Mouse (Mus musculus) adrenal gland, adult 8-10 months (tissue): Measurements from ENCODE around the gene Nhsl1. TPM values are rescaled to one million over a fixed set of nuclear protein-coding genes. Genes with fewer than 3 reads are reported as not detected.
A peak's percentile ranks its signal among the peaks of the same experiment; 100 is the strongest.

Experiments
- DNase-seq: peaks from one replicate; pipeline ENCODE4 v3.0.0; 2022
- total RNA-seq, 4 experiments: library from RNA; stranded (reverse); gene quantifications; 2 replicates each; pipeline ENCODE4 v1.2.4; 2022

Gene Nhsl1
- total RNA-seq: 1 to 10 TPM; 2.2 to 5.6 (median 3.6) TPM

DNA sequence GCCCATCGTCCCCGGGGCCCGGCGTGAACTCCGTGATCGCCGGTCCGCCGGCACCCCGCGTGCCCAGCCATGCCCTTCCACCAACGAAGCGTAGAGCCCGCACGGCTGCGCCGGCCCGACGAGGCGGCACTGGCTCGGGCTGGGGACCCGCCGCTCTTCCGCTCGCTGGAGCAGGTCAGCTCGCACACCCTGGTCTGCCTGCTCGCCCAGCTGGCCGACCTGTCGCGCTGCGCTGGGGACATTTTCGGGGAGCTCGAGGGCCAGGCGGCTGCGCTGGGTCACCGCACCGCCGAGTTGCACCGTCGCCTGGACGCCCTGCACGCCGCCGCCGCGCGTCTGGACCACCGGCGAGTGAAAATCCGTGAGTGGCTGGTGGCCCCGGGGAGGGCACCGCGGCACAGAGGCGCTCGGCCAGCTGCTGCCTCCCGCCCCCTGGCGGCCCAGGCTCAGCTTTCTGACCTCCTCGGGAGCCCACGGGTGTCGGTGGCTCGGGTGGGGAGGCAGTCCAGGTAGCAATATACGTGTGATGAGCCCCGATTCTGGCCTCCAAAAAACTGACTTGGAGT, at the start of gene Nhsl1:
Gene Nhsl1, plus strand, starts transcription at position 70 of the 566 bp plus-strand sequence.
- DNase-seq: peak; percentile 25

DNA sequence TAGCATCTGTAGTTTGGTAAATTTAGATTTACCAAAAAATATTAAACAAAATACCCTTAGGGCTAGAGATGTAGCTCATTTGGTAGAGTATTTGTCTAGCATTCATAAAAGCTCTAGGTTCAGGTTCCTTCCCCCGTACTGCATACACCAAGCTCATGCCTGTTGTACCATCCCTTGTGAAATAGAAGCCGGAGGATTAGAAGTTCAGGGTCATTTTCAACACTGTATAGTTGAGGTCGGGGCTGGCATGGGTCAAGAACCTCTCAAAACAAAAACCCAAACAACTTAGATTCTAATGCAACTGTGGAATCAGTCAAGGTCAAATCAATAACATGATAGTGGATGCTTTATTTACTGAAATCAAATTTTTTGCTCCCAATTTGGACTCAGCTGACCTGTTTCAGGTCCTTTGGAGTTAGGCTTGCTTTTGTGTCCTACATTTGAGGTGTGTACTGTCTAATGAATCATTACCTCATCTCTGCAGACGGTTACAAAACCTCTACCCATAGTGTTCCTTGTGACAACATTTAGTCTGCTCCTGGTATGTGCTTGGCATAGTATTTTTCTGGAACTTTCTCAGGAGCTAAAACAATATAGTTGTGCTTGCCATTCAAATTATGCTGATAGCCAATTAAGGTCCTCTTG, 42.6 kb upstream of the Nhsl1 start:
- no peak for DNase-seq

DNA sequence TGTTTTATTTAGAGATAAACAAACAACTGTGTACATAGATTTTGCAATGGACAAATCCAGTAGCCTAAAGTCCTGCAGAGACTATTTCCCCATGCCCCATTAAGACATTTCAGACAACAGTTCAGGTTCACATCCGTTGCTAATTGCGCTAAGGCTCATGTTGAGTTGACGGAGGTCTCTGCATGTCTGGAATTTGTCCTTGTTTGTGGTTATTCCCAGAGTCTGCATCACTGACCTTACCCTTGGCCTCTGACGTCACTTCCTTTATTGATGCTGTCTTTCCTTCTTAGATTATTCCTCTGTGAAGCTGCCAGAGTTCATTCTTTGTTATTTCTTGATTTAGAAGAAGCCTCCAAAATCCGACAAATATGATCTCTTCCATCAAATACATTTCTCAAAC, 34.8 kb upstream of the Nhsl1 start:
- no peak for DNase-seq

DNA sequence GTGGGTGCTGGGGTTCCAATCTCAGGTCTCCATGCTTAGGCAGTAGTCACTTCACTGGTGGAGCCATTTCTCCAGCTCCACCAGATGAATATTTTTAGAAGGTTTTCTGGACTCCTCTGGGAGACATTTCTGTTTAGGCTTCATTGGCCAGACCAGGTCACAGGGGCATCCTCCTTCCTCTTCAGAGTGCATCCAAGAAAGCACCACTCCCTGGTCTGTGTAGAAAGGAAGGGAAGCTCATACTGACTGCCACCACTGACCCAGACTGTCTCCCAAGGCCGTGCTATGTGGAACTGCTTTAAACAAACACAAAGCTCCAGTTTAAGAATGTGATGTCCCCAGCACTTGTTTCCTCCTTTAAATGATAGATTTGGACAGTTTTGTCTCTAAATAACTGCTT, 29.3 kb upstream of the Nhsl1 start:
- DNase-seq: no peak

DNA sequence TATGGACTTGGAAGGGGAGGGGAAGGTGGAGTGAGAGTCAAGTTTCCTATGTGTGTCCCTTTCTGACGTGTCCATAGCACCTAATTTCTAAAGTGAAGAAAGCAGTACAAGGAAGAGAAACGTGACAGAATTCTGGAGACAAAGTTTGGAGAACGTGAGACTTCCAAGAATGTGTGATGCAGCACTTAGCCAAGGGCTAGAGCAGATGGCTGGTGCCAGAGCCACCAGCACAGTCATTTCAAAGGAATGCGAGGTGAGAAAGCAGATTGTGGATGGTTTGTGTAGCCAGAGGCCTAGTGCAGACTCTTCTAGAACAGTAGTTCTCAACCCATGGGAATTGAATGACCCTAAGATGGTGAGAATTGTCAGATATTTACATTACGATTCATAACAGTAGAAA, 13.7 kb upstream of the Nhsl1 start:
- DNase-seq: no peak

DNA sequence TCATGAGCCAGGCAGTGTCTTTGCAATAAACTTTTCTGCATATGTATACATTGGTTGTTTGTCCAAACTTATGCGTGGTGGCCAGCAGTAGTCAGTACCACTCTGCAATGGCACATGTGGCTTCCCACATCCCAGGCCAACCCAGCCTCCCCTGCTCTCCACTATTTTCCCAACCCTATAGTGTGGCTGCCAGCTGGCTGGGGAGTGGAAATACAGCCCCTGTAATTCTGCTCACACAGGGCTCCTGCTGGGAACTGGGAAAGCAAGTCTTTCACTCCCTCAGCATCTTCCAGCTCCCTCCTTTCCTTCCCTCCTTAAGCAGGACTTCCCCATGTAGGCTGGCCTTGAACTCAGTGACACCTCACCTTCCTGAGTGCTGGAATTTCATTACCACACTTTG, 3.7 kb upstream of the Nhsl1 start:
- DNase-seq: no peak

DNA sequence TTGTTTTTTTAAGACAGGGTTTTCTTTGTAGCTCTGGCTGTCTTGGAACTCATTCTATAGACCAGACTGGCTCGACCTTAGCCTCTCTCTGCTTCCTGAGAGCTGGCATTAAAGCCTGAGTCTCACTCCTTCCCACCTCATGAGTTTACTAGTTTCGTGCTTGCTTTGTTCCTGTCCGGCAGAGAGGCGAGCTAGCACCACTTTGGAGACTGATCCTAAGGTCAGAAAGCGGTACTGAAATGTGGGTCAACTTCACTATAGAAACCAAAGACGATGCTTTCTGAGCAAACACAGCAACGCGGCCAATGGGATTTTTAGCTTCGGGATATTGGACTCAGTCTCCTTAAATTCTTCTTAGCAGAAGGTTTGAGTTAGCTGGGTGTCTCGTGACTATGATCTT, 1.3 kb upstream of the Nhsl1 start:
- no peak for DNase-seq

DNA sequence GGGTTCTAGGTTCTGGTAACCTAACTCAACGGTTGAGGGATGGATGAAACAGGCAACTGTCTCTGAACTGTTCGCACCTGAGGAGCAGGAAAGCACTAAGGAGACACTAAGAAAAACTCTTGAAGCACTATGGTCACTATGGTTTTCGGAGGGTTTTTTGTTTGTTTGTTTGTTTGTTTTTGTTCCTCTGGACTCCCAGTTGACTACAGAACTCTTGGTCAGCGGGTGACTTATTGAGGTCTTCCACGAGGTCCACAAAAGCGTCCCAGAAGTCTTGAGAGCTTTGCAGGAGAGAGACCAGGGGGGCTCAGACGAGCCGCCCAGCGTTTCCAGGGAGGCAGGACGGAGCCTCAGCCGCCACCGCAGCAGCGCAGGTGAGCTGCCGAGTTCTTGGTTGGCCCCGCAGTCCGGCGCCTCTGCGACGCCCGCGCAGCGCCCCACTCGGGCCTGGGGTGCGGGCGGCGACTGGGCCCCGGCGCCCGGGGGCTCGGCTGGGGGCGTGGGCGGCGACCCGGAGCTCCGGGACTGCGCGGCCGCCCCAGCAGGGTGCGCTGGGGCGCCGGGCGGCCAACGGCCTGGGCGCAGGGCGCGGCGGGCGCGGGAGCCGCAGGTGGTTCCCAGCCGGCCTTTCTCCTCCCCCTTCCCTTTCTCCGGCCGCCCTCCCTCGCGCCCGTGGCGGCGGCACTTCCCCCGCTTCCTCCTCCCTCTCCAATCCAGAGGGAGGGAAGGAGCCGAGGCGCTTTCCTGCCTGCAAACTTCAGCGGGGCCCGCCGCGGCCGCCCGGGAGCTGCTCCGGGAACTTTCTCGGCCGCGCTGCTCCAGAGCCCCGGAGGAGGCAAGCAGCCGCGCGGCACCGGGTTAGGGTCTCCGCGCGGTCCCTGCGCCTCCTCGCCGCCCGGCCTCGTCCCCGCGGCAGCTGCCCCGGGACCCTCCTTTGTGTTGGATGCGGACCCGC, 547 bp upstream of the Nhsl1 start:
- peak; percentile 42 for DNase-seq

DNA sequence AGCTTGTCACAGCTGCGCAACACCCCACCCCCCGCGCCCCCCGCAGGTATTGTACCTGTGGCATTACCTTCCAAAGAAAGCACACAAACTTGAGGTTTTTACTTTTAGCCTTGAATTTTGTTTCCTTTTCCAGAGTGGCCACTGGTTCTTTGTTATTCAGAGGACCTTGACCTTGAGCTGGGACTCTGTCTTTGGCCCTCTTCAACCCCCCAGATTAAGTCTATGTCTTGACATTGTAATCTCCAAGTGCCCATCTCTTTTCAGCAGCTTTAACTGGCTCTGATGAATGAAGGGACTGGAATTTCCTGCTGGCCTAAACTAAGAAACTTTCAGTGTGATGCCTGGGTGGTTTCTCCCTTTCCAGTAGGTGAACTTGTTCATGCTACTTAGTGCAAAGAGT, 906 bp downstream of the Nhsl1 start:
- no peak for DNase-seq

DNA sequence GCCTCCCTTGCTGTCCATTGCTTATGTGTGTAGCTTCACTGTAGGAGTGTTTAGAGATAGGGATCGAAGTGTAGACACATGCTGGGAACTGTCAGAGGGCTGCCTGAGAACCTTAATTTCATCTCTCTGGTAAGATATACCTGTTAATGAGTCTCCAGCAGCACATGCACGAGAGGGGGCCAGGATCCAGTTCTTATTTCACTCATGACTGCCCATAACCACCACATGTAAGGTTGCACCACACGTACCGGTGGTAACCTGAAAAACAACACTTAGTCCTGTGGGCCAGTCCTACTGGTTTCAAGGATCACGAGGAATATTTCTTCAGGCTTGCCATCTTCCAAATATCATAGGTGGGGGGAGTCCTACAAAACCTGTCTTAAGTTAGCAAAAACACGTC, 3.1 kb downstream of the Nhsl1 start:
- DNase-seq: no peak

DNA sequence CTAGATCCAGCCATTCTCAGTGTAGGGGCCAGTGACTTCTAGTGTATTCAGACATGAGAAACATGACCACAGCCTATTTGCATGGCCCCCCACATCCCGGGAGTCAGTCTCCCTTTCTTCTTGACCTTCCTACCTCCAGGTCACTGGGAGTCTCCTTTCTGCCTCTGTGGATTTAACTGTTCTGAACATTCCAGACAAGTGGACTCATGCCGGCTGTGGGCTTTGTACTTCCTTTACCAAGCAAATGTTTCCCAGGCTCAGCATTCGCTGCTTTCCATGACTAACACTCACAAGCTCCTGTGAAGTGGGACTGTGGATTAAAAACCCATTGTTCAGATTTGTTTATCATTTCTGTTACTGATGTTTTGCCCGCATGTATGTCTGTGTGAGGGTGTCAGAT, 4.9 kb downstream of the Nhsl1 start:
- no peak for DNase-seq

DNA sequence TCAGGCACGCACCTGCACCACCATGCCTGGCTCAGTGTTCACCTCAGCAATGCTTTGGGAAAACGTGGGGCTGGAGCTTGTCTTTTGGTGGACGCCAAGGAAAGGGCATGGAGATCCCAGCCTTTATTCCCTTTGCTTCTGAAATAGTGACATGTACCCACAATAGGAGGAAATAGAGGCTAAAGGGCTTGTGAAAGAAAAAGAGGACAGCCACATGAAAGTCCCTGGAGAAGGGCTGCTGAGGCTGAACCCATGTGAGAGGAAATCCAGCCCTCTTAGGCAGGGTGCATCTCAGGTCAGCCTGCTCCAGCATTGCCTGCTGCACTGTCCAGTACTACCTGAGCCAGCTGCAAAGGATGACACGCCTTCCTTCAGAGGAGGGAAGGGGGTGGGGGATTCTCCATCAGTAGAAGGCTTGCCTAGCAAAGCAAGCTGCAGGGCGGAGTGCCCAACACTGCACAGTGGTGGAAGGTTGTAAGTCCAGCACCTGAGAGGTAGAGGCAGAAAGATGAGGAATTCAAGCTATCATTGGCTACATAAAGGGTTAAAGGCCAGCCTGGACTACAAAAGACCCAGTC, 9.6 kb downstream of the Nhsl1 start:
- no peak for DNase-seq

DNA sequence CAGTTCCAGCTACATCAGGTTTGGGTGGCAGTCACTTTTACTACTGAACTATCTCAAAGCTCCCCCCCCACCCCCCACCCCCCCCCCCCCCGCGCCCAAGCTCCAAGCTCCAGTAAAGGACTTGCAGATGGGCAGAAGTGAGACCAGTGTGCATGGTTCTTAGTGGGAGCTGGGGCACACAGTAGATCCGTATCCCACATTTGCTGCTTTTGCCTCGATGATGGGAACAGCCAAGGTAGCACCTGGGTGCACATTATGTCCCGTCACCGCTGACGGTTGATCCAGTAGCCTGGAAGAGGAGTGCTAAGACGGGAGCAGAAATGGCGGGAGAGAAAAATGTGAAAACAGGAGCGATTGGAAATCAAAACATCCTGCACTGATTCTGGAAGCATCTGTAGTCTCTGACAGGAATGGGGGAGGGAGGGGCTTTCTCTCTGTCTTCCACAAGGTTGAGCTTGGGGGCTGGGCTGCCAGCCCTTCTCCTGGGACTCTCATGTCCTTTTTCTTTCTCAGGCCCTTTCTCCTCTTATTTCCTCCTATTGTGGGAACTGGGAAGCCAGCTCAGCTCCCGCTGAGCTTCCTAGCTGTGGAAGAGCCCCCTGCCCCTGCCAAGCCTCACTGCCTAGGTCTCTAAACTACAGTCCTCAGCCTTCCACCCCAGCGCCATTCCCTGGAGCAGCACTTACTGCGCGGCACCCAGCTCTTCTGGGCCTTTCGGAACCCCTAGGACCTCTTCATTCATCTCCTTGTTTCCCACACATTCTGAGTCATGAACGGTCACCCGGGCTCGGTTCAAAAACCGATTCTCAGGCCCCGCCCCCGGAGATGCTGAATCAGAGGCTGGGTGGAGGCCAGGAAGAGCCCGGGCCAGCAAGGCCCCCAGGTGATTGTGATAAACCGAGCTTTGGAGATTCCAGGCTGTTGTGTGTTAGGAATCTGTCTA, 10.6 kb downstream of the Nhsl1 start:
- DNase-seq: peak; percentile 43

DNA sequence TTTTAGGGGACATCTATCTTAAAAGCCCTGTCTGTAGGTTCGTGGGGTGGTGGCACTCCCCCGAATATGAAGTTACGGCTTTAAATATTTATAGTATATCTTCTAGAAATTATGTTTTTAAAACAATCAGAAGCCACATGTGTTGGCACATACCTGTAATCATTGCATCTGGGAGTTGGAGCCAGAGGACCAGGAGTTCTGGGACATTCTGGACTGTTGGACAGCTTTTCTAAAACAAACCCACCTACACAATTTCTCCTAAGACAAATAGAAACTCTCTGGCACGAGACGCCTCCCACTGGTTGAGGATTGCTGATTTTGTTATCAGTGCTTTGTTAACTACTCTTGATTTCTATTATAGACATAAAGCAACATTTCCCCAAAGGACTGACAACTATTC, 11.7 kb downstream of the Nhsl1 start:
- DNase-seq: no peak

DNA sequence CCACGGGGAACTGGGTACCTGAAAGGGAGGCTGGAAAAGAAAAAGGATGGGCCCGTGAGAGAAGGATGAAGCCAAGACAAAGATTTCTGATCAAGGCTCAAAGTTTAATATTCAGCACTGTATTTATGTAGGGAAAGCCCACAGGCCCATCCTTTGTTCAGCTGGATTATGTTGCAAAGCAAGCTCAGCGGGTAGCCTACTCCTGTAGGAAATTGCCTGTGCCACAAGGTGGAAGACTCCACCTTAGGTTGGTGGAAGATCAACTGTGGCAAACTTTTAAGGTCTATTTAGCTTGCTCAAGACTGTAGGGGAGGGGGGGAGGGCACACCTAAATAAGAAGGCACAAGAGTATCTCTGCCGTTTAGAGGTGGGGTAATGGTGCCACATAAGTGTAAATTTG, 14.8 kb downstream of the Nhsl1 start:
- DNase-seq: no peak

DNA sequence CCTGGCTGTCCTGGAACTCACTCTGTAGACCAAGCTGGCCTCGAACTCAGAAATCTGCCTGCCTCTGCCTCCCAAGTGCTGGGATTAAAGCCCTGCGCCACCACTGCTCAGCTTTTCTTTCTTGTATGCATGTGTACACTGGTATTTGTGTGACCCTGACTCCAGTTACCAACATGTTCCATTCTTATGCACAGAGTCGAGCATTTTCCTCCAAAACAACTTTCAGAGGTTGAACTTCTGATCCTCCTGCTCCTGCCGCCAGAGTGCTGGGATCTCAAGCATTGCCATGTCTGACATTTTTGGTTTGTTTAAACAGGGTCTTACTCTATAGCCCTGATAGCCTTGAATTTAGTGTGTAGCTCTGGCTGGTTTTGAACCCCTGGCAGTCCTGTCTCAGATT, 15.4 kb downstream of the Nhsl1 start:
- no peak for DNase-seq

DNA sequence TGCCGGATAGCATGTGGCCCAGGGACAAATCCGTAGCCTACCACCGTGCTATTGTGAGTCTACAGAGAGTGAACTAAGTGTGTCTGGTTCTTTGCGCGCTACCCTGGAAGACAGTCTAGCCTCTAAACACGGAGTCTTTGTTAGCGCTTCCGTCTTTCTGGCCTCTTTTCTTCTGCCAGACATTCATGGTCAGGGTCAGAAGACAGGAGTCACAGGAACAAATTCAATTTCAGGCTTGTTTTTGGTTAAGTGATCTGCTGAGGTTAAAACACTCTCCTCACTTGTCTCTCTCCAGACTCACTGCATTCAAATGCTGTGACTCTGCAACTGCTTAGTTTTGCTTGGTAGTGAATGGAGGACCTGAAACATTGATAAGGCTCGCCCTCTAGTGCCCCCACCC, 15.9 kb downstream of the Nhsl1 start:
- no peak for DNase-seq

DNA sequence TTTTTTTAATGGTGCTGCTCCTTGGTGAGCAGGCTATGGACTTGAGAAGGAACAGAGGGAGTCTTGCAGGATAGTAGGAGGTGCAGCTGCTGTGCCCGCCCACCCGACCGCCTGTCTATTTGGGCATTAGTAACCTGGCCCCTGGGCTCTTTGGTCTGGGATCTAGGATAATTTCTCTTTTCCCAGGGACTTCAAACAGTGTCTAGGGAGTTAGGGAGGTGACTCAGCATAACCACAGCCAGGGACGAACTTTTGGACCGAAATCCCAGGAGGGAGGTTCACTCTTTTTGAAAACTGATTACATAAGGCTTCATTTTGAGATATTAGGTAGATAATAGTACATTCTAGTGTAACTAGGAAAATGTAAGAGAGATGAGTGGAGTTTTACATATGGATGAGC, 18.9 kb downstream of the Nhsl1 start:
- DNase-seq: no peak

DNA sequence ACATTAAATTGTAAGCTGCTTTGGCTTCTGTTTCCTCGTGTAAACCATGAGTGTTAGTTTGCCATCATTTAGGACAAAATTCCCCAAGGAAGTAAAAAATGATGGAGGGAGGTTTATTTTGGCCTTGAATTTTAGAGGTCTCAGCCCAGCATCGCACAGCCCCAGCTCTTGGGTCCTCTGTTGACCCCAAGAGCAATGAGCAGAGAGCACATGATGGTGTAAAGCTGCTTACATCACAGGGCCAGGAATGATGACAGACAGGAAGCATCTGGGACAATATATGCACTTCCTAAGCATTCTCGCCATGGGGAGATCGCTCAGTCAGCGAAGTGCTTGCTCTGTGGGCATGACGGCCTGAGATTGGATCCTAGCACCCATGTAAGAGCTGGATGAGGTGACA, 20.6 kb downstream of the Nhsl1 start:
- no peak for DNase-seq

DNA sequence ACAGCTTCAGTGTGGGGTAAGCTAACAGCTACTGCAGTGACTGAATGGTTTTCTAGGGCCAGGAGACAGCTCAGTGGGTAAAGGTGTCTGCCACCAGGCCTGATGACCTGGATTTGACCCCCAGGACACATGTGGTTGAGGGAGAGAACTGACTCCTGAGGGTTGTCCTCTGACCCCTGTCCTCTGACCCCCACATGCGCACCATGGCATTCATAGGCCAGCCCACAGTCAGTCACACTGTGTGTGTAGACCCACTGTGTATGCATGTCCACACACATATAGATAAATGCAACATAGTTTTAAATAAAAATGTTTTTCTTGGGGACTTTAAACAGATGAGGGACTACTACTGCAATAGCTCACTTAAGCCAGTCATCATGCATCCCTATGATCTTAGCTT, 22.1 kb downstream of the Nhsl1 start:
- no peak for DNase-seq

DNA sequence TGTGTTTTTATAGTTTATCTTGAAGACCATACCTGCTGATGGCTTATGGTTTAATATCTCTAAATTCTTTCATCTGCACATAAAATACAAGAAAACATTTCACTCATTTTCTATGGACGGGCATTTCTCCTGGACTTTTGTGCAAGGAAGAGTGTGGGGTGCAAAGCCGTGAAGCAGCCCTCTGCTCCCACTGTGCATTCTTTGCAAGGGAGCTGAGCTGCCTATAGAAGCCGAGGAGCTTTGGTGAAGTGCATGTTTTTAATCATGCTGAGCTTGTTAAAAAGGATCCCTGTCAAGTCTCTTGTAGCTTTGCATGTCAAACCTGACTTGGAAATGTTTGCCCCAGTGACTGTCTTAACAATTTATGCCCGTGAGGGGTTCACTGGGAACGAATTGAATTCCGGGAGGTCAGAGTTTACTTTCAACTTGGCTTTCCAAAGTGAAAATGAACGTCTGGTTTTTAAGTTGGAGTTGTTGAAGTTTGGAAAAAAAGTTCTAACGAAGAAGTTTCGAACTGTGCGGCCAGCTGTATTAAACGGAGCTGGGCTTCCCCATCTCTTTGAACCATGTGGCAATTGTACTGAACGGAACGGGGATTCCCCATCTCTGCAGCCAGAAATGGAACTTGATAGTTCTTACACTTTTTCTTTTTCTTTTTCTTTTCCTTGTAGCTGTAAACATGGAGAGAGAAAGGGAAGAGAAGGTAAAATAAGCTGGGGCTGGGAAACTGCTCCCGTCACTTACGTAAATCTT, 22.8 kb downstream of the Nhsl1 start:
- no peak for DNase-seq
